Mouse (Mus musculus) liver, embryonic 16.5 days (tissue): ENCODE measurements around the gene Cdk2ap2. TPM values are rescaled to one million over a fixed set of nuclear protein-coding genes. Genes with fewer than 3 reads are reported as not detected.

Experiments used
- ATAC-seq: fragments of 200-750 bp; cut with Nextera tagmentation; 2 replicates; pipeline ENCODE4 v1.8.0; 2017; ENCODE audit warnings: low read depth, mild to moderate bottlenecking, moderate number of reproducible peaks, moderate library complexity
- H3K27ac ChIP-seq: fragments of 300-500 bp; sonication (generic); 2 replicates; pipeline ENCODE4 v1.5.1; 2014; ENCODE audit warnings: mild to moderate bottlenecking, low read length
- H3K27me3 ChIP-seq: fragments of 300-500 bp; sonication (generic); 2 replicates; pipeline ENCODE4 v1.6.1; 2014; ENCODE audit warnings: low read depth, low read length, mixed read lengths; ENCODE audit not compliant: control insufficient read depth, insufficient read depth
- H3K36me3 ChIP-seq: fragments of 300-500 bp; sonication (generic); 2 replicates; pipeline ENCODE4 v1.6.1; 2014; ENCODE audit warnings: mild to moderate bottlenecking; ENCODE audit not compliant: control insufficient read depth, insufficient read depth
- H3K4me1 ChIP-seq: fragments of 300-500 bp; sonication (generic); 2 replicates; pipeline ENCODE4 v1.6.1; 2014; ENCODE audit warnings: low read depth, low read length, mixed read lengths; ENCODE audit not compliant: control insufficient read depth
- H3K4me2 ChIP-seq: fragments of 300-500 bp; sonication (generic); 2 replicates; pipeline ENCODE4 v1.6.1; 2014; ENCODE audit warnings: low read depth, low read length, mixed read lengths
- H3K4me3 ChIP-seq: fragments of 300-500 bp; sonication (generic); 2 replicates; pipeline ENCODE4 v1.5.1; 2014; ENCODE audit warnings: low read depth, mild to moderate bottlenecking, low read length
- H3K9ac ChIP-seq: fragments of 300-500 bp; sonication (generic); 2 replicates; pipeline ENCODE4 v1.6.1; 2014; ENCODE audit warnings: low read depth, low read length
- H3K9me3 ChIP-seq: fragments of 300-500 bp; sonication (generic); replicated peaks from 2 replicates; pipeline ENCODE4 v1.6.1; 2016; ENCODE audit warnings: low read length; ENCODE audit not compliant: control insufficient read depth
- WGBS: fragments of 180-500 bp; shearing (Covaris S2); extraction: QIAGEN DNeasy Blood & Tissue Kit; methylation state at CpG from one replicate; pipeline ENCODE4 v1.1.7; 2014; ENCODE audit not compliant: insufficient replicate concordance; 5-methylcytosine and 5-hydroxymethylcytosine counted together
- polyA plus RNA-seq: library from polyadenylated mRNA; unstranded; fragments of >200 nt; fragmentation: Nextera tagmentation; extraction: Ambion mirVana; gene quantifications from 2 replicates; pipeline ENCODE4 v1.2.1, GENCODE M21; 2015

Gene Cdk2ap2
- polyA plus RNA-seq, 1 experiment from 2014 or later, result 117 TPM

DNA sequence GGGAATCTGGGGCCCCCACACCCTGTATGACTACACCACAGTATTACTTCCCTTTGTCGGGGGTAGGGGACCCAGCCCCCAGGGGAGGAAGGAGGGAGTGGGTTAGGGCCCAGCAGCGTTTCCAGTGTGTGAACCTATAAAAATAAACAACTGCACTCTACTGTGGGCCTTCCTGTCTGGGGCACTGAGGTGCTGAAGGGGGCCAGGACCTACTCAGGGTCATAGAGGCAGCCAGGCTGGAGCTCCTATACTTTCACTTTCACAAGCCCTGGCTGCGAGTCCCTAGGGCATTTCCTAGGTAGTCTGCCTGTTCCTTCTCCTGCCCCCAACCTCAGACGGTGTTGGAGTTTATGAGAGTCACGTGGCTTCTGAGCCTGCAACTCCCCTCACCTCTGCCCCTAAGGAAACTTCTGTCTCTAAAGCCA lies 16.8 kb downstream of the Cdk2ap2 start:
- H3K27ac ChIP-seq, result peak overlapping the region; percentile 64
- H3K36me3 ChIP-seq, result peaks cover 11% of the 10 kb centered on the region
- H3K9me3 ChIP-seq, result no peaks in the 10 kb centered on the region
- WGBS, result 13% methylated on average over 5 of the region's 5 CpGs
- peak; percentile 34 for ATAC-seq
- peak overlapping the region; percentile 7 for H3K4me3 ChIP-seq
- H3K4me2 ChIP-seq, result peak overlapping the region; percentile 51
- H3K9ac ChIP-seq, result peak overlapping the region; percentile 42
- H3K4me1 ChIP-seq, result peaks cover 19% of the 10 kb centered on the region
- no peaks in the 10 kb centered on the region for H3K27me3 ChIP-seq

DNA sequence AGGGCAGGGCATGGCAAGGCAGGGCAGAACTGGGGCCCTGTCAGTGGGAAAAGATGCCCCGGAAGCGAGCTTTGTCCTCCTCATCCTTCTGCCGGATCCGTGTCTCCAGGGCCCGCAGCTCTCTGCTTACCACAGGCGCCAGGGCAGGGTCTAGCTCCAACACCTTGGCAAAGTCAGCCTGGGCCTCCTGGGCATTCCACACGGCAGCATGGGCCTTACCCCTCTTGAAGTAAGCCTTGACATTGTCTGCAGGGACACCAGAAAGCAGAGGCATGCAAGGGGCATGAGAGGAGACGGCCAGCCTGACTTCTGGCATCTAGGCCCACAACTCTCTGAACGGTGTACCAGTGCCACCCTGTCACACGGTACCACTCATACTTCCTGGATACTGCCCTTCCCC lies 17.6 kb downstream of the Cdk2ap2 start:
- H3K36me3 ChIP-seq, result peaks cover 11% of the 10 kb centered on the region
- no peak overlapping the region for H3K4me2 ChIP-seq
- no peak overlapping the region for H3K4me3 ChIP-seq
- no peaks in the 10 kb centered on the region for H3K9me3 ChIP-seq
- no peaks in the 10 kb centered on the region for H3K27me3 ChIP-seq
- no peak for ATAC-seq
- H3K4me1 ChIP-seq, result peaks cover 19% of the 10 kb centered on the region
- 85% methylated on average over 10 of the region's 10 CpGs for WGBS
- no peak overlapping the region for H3K27ac ChIP-seq
- no peak overlapping the region for H3K9ac ChIP-seq

DNA sequence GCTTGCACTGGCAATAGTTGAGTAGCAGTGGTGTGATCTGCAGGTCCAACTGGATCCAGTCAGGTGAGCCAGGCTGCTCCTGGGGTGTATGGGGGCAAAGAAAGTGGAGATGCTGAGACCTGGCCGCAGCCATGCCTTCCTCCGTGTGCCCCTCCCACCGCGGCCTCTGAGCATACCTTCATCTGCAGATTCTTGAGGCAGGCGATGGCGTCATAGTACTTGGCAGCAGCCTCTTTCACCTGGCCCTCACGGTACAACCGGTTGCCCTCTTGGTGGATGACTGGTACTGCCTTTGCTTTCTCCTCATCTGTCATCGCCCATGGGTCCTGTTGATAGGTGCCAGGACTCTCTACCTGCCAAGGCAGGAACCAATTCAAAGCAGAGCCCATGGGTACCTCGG lies 18.2 kb downstream of the Cdk2ap2 start:
- no peaks in the 10 kb centered on the region for H3K9me3 ChIP-seq
- H3K4me1 ChIP-seq, result peaks cover 19% of the 10 kb centered on the region
- H3K9ac ChIP-seq, result no peak overlapping the region
- no peak overlapping the region for H3K4me2 ChIP-seq
- no peak for ATAC-seq
- no peak overlapping the region for H3K27ac ChIP-seq
- 85% methylated on average over 10 of the region's 10 CpGs for WGBS
- H3K36me3 ChIP-seq, result peaks cover 11% of the 10 kb centered on the region
- H3K27me3 ChIP-seq, result no peaks in the 10 kb centered on the region
- no peak overlapping the region for H3K4me3 ChIP-seq

DNA sequence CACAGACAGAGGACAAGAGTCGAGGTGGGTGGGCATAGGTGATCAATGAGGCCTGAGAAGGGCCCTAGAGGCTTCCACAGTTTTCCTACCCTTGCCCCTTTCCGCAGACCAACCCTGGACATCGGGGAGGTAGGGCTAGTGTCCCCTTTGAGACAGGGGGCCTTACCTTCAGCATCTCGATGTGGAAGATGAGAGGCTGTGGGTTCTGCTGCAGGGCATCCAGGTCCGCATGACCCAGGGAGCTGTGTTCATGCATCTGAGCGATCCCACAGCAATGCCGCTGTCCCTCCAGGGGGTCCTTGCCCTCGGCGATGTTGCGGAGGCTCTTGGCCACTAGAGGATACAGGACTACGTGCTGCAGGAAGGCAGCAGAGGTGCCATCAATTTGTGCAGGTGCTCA lies 18.8 kb downstream of the Cdk2ap2 start:
- Histone ChIP-seq H3K27me3 (no peaks in the 10 kb centered on the region), H3K4me1 (peaks cover 25% of the 10 kb centered on the region), H3K27ac (no peak overlapping the region), H3K36me3 (peaks cover 11% of the 10 kb centered on the region), H3K4me2 (no peak overlapping the region), H3K9me3 (no peaks in the 10 kb centered on the region), H3K9ac (no peak overlapping the region), H3K4me3 (no peak overlapping the region)
- no peak for ATAC-seq
- whole genome bisulfite sequencing, result 78% methylated on average over 11 of the region's 11 CpGs

DNA sequence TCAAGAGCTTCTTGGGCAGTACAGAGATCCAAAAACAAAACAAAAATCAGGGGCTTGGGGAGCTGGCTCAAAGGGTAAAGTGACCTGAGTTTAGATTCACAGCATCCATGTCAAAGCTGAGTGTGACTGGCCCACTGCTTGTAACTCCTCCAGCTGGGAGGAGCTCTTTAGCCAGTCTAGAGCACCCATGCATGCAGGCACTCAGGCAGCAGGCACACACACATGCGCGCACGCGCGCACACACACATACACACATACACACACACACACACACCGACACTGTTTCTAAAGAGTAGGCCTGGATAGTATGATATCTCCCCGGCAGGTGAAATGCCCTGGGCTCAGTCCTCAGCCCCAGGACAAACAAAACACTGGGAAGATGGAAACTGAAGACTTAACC lies 20.0 kb downstream of the Cdk2ap2 start:
- 87% methylated on average over 7 of the region's 7 CpGs for WGBS
- Histone ChIP-seq H3K4me2 (no peak overlapping the region), H3K9me3 (no peaks in the 10 kb centered on the region), H3K9ac (no peak overlapping the region), H3K27ac (no peak overlapping the region), H3K4me1 (peaks cover 34% of the 10 kb centered on the region), H3K36me3 (peaks cover 11% of the 10 kb centered on the region), H3K4me3 (no peak overlapping the region), H3K27me3 (no peaks in the 10 kb centered on the region)
- ATAC-seq, result no peak

DNA sequence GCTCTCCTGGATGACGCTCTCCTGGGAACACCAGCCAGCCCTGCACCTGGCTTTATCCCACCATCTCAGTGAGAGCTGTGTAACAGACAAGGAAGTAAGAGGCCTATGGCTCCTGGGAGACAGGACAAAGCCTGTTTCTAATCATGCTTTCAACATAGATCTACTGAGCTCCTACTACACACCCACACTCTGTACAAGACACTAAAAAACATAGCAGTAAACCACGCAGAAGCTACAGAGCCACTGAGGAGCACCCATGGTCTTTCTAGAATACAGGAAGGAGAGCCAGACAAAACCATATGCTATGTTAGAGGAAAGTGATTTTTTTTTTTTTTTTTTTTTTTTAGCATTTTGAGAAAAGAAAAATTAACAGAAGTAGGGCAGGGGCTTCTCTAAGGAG lies 21.4 kb downstream of the Cdk2ap2 start:
- WGBS, result 81% methylated on average over 2 of the region's 2 CpGs
- Histone ChIP-seq H3K9ac (no peak overlapping the region), H3K4me1 (peaks cover 40% of the 10 kb centered on the region)

DNA sequence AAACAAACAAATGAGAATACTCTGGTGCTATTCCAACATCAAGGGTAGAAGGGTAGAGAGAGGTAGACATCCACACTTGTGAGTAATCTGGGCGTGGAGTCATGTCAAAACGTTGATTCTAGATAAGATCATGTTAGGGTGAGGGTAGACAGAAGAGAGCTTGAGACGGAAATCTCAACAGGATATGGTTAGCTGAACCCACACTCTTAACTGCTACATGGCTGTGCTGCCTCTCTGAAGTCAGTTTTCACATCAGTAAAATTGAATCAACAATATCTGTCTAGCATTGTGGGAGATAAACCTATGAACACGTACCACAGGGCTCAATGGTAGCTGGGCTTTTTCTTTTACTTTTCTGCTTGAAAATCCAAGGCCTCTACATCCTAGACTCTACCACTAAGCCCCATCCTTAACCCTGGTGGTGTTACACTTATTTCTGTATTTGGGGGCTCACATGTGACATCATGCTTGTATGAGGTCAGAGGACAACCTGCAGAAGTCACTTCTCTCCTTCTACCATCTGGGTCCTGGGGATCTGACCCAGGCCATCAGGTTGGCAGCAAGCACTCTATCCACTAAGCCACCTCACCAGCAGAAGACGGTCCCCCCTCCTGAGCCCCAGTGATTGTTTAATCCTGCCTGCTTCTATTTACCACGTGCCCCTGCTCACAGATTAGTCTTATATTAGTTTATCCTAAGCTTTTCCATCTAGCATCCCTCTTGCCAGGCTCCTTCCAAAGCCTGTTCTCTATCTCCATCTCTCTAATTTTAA lies 22.9 kb downstream of the Cdk2ap2 start:
- WGBS, result 54% methylated on average over 6 of the region's 6 CpGs
- peaks cover 41% of the 10 kb centered on the region for H3K4me1 ChIP-seq

More for the DNA sequence above, 21.4 kb downstream of the Cdk2ap2 start:
- Histone ChIP-seq H3K9me3 (no peaks in the 10 kb centered on the region), H3K4me3 (no peak overlapping the region), H3K27me3 (no peaks in the 10 kb centered on the region), H3K27ac (no peak overlapping the region), H3K4me2 (no peak overlapping the region), H3K36me3 (peaks cover 11% of the 10 kb centered on the region)
- no peak for ATAC-seq

DNA sequence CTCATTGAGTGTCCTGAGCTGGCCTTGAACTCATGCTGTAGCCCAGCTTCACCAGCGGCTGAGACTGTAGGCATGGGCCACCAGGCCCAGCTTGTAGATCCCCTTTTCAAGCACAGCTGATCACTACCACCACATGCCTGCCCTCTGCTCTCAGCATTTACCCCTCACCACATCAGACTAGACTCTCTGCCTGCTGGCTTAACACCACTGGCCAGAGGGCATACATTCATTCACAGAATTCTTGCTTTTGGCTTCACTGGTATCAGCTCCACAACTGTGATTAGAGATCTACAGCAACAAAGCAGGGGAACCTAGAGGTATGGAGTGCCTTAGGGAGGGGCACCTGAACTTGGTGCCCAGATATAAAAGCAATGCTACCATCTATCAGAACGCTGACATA lies 23.5 kb downstream of the Cdk2ap2 start:
- Histone ChIP-seq H3K27ac (no peak overlapping the region), H3K27me3 (no peaks in the 10 kb centered on the region), H3K36me3 (peaks cover 2% of the 10 kb centered on the region), H3K9ac (no peak overlapping the region), H3K4me3 (peak overlapping the region; percentile 63), H3K9me3 (no peaks in the 10 kb centered on the region), H3K4me1 (peaks cover 45% of the 10 kb centered on the region), H3K4me2 (peak overlapping the region; percentile 77)
- WGBS, result 87% methylated on average over 2 of the region's 2 CpGs
- no peak for ATAC-seq

More for the DNA sequence above, 22.9 kb downstream of the Cdk2ap2 start:
- Histone ChIP-seq H3K36me3 (peaks cover 6% of the 10 kb centered on the region), H3K27me3 (no peaks in the 10 kb centered on the region), H3K27ac (no peak overlapping the region), H3K9me3 (no peaks in the 10 kb centered on the region), H3K4me2 (peak overlapping the region; percentile 77), H3K9ac (no peak overlapping the region), H3K4me3 (no peak overlapping the region)
- no peak for ATAC-seq

DNA sequence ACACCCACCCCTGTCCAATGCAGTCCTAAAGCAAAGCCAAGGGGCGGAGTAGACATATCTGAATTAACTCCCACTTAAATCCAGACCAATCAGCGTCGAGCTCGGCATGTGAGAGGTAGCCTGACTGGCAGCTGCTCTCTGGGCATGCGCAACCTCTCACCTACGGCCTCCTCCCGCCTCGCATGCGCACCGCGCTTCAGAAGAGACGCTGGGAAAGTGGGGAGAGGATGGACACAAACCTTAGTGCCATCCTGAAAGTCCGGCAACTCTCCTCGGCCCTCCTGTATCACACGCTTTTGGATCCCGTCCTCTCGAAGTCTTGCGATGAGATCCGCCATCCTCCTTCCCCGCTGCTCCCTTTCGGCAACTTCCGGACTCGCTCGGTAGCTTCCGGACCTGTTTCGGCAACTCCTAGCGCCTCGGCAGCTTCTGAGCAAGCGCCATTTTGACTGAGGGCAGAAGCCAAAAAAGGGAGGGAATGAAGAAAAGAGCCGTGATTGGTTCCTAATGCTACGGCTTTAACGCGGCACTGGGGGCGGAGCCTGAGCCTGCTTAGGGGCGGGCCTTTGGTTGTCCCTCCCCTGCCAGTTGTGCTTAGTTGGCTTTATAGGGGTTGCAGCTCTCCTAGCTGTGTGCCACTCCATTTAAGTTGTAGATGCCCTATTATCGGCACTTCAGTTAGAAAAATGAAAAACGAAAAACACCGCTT lies 24.3 kb downstream of the Cdk2ap2 start:
- peak overlapping the region; percentile 63 for H3K4me3 ChIP-seq
- no peaks in the 10 kb centered on the region for H3K36me3 ChIP-seq
- peak overlapping the region; percentile 64 for H3K9ac ChIP-seq
- H3K4me2 ChIP-seq, result peak overlapping the region; percentile 77
- no peaks in the 10 kb centered on the region for H3K27me3 ChIP-seq
- H3K27ac ChIP-seq, result peak overlapping the region; percentile 83
- peak; percentile 64 for ATAC-seq
- H3K4me1 ChIP-seq, result peaks cover 45% of the 10 kb centered on the region
- H3K9me3 ChIP-seq, result no peaks in the 10 kb centered on the region
- 2% methylated on average over 38 of the region's 38 CpGs for WGBS
